Mouse (Mus musculus) heart, embryonic 15.5 days (tissue): Measurements from ENCODE around the gene Mab21l2. TPM values are rescaled to one million over a fixed set of nuclear protein-coding genes. Genes with fewer than 3 reads are reported as not detected.
A peak's percentile ranks its signal among the peaks of the same experiment; 100 is the strongest.

Experiments
- ATAC-seq: fragments of 200-750 bp; cut with Nextera tagmentation; replicated peaks from 2 replicates; pipeline ENCODE4 v1.8.0; 2017; ENCODE audit warnings: low read depth, moderate TSS enrichment; ENCODE audit not compliant: insufficient number of reproducible peaks, insufficient read depth, low FRiP score
- H3K27ac ChIP-seq: fragments of 300-500 bp; sonication (generic); 2 replicates; pipeline ENCODE4 v1.5.1; 2015; ENCODE audit warnings: mild to moderate bottlenecking, inconsistent platforms
- H3K27me3 ChIP-seq: fragments of 300-500 bp; sonication (generic); 2 replicates; pipeline ENCODE4 v1.6.1; 2015; ENCODE audit warnings: inconsistent platforms
- H3K36me3 ChIP-seq: fragments of 300-500 bp; sonication (generic); 2 replicates; pipeline ENCODE4 v1.6.1; 2015; ENCODE audit warnings: mild to moderate bottlenecking, inconsistent platforms
- H3K4me1 ChIP-seq: fragments of 300-500 bp; sonication (generic); replicated peaks from 2 replicates; pipeline ENCODE4 v1.6.1; 2015; ENCODE audit warnings: inconsistent platforms
- H3K4me2 ChIP-seq: fragments of 300-500 bp; sonication (generic); 2 replicates; pipeline ENCODE4 v1.6.1; 2015; ENCODE audit warnings: inconsistent platforms, mild to moderate bottlenecking, moderate library complexity
- H3K4me3 ChIP-seq: fragments of 300-500 bp; sonication (generic); 2 replicates; pipeline ENCODE4 v1.5.1; 2015; ENCODE audit warnings: mild to moderate bottlenecking, inconsistent platforms
- H3K9ac ChIP-seq: fragments of 300-500 bp; sonication (generic); 2 replicates; pipeline ENCODE4 v1.6.1; 2015; ENCODE audit warnings: mild to moderate bottlenecking, inconsistent platforms
- H3K9me3 ChIP-seq: fragments of 300-500 bp; sonication (generic); replicated peaks from 2 replicates; pipeline ENCODE4 v1.6.1; 2016; ENCODE audit warnings: inconsistent platforms
- WGBS: fragments of 180-500 bp; shearing (Covaris S2); methylation state at CpG from one replicate; pipeline ENCODE4 v1.1.7; 2015; ENCODE audit warnings: mixed read lengths; 5-methylcytosine and 5-hydroxymethylcytosine counted together
- polyA plus RNA-seq: library from polyadenylated mRNA; unstranded; fragments of >200 nt; fragmentation: Nextera tagmentation; extraction: Ambion mirVana; gene quantifications from 2 replicates; pipeline ENCODE4 v1.2.1, GENCODE M21; 2015

Mab21l2 gene
- 1.5 and 3.3 TPM in 2 replicates for polyA plus RNA-seq

GRCm38 (mm10) chr3:86548091-86549015, at the start of gene Mab21l2:
Gene Mab21l2 (minus strand): TSS chr3:86548629.
- peak within 1 kb of the TSS; percentile 29; the same call in 1 of the 2 replicates for H3K27ac ChIP-seq
- peaks cover 40% of the 10 kb centered on the region for H3K27me3 ChIP-seq

DNA sequence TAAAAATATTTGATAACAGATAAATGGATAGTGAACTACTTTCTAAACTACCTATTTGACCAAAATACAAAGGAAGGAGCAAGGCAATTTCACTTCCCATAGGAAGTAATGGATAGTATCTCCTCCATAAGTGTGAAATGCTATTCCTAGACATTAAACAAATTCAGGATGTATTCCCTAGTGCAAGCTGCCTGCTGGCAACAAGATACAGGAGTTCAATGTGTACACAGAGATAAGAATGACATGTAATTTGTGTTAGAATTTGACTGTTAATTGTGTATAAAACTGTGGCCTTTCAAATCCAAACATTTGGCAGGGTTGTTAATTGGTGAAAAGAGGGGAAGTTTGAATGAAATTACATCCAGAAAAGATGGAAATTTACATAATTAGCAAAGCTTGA, 26.9 kb upstream of the Mab21l2 start:
- no peak for ATAC-seq
- H3K27me3 ChIP-seq, result no peaks in the 10 kb centered on the region
- no peaks in the 10 kb centered on the region for H3K9me3 ChIP-seq
- no peak overlapping the region for H3K4me3 ChIP-seq
- H3K4me2 ChIP-seq, result no peak overlapping the region
- no peak overlapping the region for H3K27ac ChIP-seq
- H3K9ac ChIP-seq, result no peak overlapping the region
- H3K36me3 ChIP-seq, result no peaks in the 10 kb centered on the region
- H3K4me1 ChIP-seq, result no peaks in the 10 kb centered on the region

More at GRCm38 (mm10) chr3:86548091-86549015, at the start of gene Mab21l2:
- H3K4me1 ChIP-seq, result peaks cover 29% of the 10 kb centered on the region
- peak within 1 kb of the TSS; percentile 46 for H3K4me3 ChIP-seq
- H3K9ac ChIP-seq, result peak within 1 kb of the TSS; percentile 51; the same call in 1 of the 2 replicates
- H3K36me3 ChIP-seq, result no peaks in the 10 kb centered on the region
- 2% methylated on average over 23 of the region's 25 CpGs for WGBS
- ATAC-seq, result peak; percentile 69
- no peaks in the 10 kb centered on the region for H3K9me3 ChIP-seq
- H3K4me2 ChIP-seq, result peak within 1 kb of the TSS; percentile 70

DNA sequence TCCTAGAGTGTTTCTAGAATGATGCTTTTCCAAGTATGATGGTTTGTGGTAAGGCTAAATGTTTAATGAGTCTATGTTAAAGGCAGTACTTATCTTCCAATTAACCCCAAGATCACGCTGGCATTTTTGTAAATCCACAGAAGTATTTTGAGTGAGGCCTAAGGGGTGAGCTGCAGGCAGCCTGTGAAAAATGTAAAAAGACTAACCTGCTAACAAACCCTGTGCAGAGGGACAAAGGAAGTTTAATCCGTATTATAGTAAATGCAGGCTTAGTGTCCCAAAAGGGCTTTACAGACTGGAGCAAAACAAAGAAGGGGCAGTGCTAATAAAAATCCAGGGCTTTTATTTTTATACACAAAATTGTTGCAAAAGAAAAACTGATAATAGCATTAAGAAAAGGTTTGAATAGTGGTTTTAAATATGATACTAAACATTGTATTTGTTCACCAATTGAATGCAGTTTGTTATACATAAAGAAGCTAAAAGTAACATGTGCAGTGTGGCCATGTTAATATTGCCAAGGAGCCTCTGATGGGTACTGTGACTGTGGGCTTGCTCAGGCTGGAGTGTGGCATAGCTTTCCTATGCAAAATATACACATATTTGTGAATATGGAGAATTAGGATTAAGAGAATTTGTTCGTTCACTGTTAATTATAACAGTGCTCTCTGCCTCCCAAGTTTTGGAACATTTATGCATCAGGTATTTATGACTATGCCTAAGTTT, 24.3 kb upstream of the Mab21l2 start:
- no peak overlapping the region for H3K4me3 ChIP-seq
- no peak for ATAC-seq
- no peaks in the 10 kb centered on the region for H3K9me3 ChIP-seq
- H3K27me3 ChIP-seq, result no peaks in the 10 kb centered on the region
- WGBS, result 72% methylated on average over 3 of the region's 3 CpGs
- no peaks in the 10 kb centered on the region for H3K36me3 ChIP-seq
- no peak overlapping the region for H3K9ac ChIP-seq
- H3K4me2 ChIP-seq, result no peak overlapping the region
- H3K4me1 ChIP-seq, result no peaks in the 10 kb centered on the region
- no peak overlapping the region for H3K27ac ChIP-seq

- WGBS, result 51% methylated on average over 4 of the region's 4 CpGs
- H3K4me1 ChIP-seq, result no peaks in the 10 kb centered on the region
- ATAC-seq, result no peak
- H3K9ac ChIP-seq, result no peak overlapping the region
- no peak overlapping the region for H3K4me3 ChIP-seq
- H3K9me3 ChIP-seq, result no peaks in the 10 kb centered on the region
- no peaks in the 10 kb centered on the region for H3K36me3 ChIP-seq
- no peaks in the 10 kb centered on the region for H3K27me3 ChIP-seq
- H3K27ac ChIP-seq, result no peak overlapping the region
- H3K4me2 ChIP-seq, result no peak overlapping the region
These were observed 23.1 kb upstream of the Mab21l2 start for GRCm38 (mm10) chr3:86571518-86571917.

DNA sequence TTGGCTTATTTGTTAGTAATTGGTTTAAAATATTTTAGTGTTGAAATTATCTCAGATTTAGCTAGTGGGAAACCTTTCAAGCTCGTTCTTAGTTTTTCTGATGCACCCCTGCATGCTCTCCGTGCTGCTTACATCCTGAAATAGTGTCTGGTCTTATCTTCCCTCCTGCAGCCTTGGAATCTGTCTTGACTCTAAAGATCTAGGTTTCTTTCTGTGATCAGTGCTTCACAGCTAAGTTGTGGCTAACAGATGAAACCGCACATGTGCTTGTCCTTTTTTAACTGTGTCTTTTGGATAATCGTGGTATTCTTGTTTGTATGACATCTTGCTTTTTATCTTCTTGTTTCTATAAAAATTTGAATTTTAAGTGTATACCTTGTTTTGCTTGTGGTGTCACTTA, 18.9 kb upstream of the Mab21l2 start:
- Histone ChIP-seq H3K4me1 (no peaks in the 10 kb centered on the region), H3K9me3 (no peaks in the 10 kb centered on the region), H3K9ac (no peak overlapping the region), H3K4me2 (no peak overlapping the region), H3K27me3 (no peaks in the 10 kb centered on the region), H3K27ac (no peak overlapping the region), H3K4me3 (no peak overlapping the region), H3K36me3 (no peaks in the 10 kb centered on the region)
- WGBS, result 47% methylated on average over 4 of the region's 4 CpGs
- no peak for ATAC-seq

- no peaks in the 10 kb centered on the region for H3K9me3 ChIP-seq
- ATAC-seq, result no peak
- H3K4me3 ChIP-seq, result no peak overlapping the region
- WGBS, result 82% methylated on average over 1 of the region's 1 CpGs
- no peak overlapping the region for H3K9ac ChIP-seq
- no peak overlapping the region for H3K4me2 ChIP-seq
- no peaks in the 10 kb centered on the region for H3K36me3 ChIP-seq
- no peaks in the 10 kb centered on the region for H3K27me3 ChIP-seq
- H3K4me1 ChIP-seq, result no peaks in the 10 kb centered on the region
- no peak overlapping the region for H3K27ac ChIP-seq
These were observed 13.0 kb upstream of the Mab21l2 start for GRCm38 (mm10) chr3:86561396-86561795.

DNA sequence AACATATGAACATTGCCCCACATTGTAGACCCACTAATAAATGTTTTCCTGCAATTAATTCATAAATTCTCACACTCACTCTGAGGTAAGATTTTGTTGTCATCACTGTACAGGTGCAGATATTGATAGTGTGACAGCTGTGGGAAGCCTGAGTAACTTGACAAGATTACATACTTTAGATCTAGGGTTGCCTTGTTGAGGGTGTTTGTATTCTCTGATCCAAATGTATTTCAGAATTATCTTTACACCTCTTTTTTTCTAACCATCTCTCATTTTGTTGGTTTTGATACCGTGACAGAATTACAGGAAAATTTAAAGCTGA, 12.6 kb upstream of the Mab21l2 start:
- no peak overlapping the region for H3K4me2 ChIP-seq
- no peak overlapping the region for H3K27ac ChIP-seq
- H3K27me3 ChIP-seq, result no peaks in the 10 kb centered on the region
- H3K36me3 ChIP-seq, result no peaks in the 10 kb centered on the region
- H3K4me1 ChIP-seq, result no peaks in the 10 kb centered on the region
- no peaks in the 10 kb centered on the region for H3K9me3 ChIP-seq
- no peak overlapping the region for H3K9ac ChIP-seq
- 75% methylated on average over 1 of the region's 1 CpGs for WGBS
- ATAC-seq, result no peak
- no peak overlapping the region for H3K4me3 ChIP-seq

DNA sequence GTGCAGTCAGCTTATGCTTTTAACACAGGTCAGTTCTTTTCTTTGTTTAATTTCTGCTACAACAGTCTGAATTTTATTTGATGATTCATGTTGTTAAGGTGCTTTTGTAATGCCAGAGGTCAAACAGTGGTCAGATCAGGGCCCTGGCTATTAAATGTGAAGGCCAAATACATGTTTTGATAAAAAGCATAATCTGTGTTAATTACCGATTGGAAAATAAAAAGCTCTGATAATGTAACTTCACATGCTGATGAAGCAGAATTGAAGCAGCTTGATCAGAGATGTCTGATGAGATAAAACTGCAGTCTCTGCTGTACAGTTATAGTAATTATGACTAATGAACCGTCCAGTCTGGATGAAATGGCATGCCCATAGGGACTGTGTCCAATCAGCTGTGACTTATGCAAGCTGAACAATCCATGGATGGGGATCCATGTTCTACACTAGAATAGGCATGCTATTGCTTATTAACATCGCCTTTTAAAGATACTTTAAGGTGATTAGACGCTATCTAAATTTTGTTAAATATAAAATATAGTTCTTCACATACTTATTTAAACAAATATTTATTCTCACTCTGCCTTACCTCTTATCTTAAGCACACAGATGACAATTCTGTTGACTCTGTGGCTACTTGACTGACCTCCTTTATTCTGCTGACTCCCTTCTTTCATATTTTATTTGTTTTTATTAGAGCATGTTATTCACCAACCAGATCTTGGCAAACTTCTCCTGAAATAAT, 12.0 kb upstream of the Mab21l2 start:
- H3K9me3 ChIP-seq, result no peaks in the 10 kb centered on the region
- no peak for ATAC-seq
- no peaks in the 10 kb centered on the region for H3K36me3 ChIP-seq
- H3K4me3 ChIP-seq, result no peak overlapping the region
- H3K27me3 ChIP-seq, result no peaks in the 10 kb centered on the region
- no peak overlapping the region for H3K9ac ChIP-seq
- H3K4me1 ChIP-seq, result no peaks in the 10 kb centered on the region
- H3K4me2 ChIP-seq, result no peak overlapping the region
- 76% methylated on average over 4 of the region's 4 CpGs for WGBS
- no peak overlapping the region for H3K27ac ChIP-seq

DNA sequence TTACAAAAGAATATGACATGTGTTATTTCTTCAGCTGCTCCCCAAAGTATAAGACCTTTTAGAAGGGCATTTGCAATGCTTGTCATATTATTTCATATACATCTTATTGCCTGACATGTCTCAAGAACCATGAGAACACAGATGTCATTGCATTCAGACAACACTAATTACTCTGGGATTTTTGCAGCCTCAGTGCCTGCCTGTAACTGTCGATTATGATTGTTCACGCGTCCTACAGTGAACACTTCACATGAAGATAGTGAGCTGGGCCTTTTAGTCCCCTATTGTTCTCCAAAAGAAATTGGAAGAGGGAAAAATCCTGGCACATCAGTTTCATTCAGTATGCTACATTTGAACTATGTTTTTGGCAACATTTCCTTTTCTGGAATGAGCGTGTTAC, 11.2 kb upstream of the Mab21l2 start:
- Histone ChIP-seq H3K4me2 (no peak overlapping the region), H3K9me3 (no peaks in the 10 kb centered on the region), H3K9ac (no peak overlapping the region), H3K4me1 (no peaks in the 10 kb centered on the region), H3K4me3 (no peak overlapping the region), H3K36me3 (no peaks in the 10 kb centered on the region), H3K27ac (no peak overlapping the region), H3K27me3 (no peaks in the 10 kb centered on the region)
- WGBS, result 69% methylated on average over 4 of the region's 4 CpGs
- no peak for ATAC-seq

DNA sequence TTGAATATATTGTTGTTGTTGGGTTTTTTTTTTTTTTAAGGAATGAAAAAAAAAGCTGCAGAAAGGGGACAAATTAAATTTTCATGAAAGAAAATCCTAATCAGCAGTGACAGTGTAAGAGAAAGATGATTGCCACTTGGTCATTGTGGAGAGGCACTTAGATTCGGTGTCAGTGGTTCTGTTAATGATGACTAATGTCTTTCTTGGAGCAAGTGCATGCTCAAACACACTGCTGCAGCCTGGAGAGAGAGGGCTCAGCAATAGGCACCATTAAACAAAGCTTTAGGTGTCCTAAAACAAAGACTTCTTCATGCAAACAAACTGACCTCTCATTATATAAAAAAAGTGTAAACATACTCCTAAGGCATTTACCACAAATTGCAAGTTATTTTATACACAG, 10.5 kb upstream of the Mab21l2 start:
- ATAC-seq, result no peak
- no peak overlapping the region for H3K27ac ChIP-seq
- no peaks in the 10 kb centered on the region for H3K9me3 ChIP-seq
- H3K36me3 ChIP-seq, result no peaks in the 10 kb centered on the region
- 0 out of 2 replicates have a peak, but pooled peaks cover 3% of the 10 kb centered on the region for H3K27me3 ChIP-seq
- WGBS, result 44% methylated on average over 1 of the region's 1 CpGs
- no peak overlapping the region for H3K4me3 ChIP-seq
- no peaks in the 10 kb centered on the region for H3K4me1 ChIP-seq
- H3K9ac ChIP-seq, result no peak overlapping the region
- no peak overlapping the region for H3K4me2 ChIP-seq

DNA sequence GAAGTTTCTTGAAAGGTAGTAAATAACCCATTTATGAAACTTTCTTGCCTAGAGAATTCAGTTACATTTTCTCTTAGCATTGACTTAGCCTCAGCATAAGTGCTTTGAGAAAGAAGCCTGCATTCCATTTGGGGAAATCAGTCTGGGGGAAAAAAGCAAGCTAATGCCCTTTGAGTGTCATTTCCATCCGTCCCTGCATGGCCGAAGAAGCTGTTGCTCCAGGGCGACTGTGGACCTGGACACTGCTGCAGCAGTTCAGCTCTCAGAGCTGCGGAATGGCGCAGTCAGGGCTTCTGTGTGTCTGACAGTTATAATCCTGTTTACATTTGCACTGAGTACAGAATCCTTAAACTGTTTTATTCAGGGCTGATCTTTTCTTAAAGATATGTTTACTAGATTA, 3.7 kb upstream of the Mab21l2 start:
- no peak overlapping the region for H3K27ac ChIP-seq
- no peak overlapping the region for H3K4me2 ChIP-seq
- H3K9ac ChIP-seq, result no peak overlapping the region

More for the DNA sequence above, 3.7 kb upstream of the Mab21l2 start:
- no peak overlapping the region for H3K4me3 ChIP-seq
- no peak for ATAC-seq
- 76% methylated on average over 5 of the region's 5 CpGs for WGBS
- H3K9me3 ChIP-seq, result no peaks in the 10 kb centered on the region
- H3K4me1 ChIP-seq, result peaks cover 17% of the 10 kb centered on the region; the same call in 1 of the 2 replicates
- H3K27me3 ChIP-seq, result peaks cover 40% of the 10 kb centered on the region
- no peaks in the 10 kb centered on the region for H3K36me3 ChIP-seq
